Mouse (Mus musculus) embryo, embryonic 11.5 days (tissue): ENCODE results near the gene Plekhh1.
A peak's percentile ranks its signal among the peaks of the same experiment; 100 is the strongest.

Experiments used
- DNase-seq: peaks from one replicate; pipeline ENCODE4 v3.0.0-alpha.2; 2012; ENCODE audit warnings: low read depth, low spot score

The Plekhh1 gene

GRCm38 (mm10) chr12:79028911-79029861 is at the start of gene Plekhh1:
Plekhh1 (plus strand) TSS chr12:79029163.
- DNase-seq, result peak; percentile 61

GRCm38 (mm10) chr12:78980683-78981091 is 48.3 kb upstream of the Plekhh1 start:
- no peak for DNase-seq

DNA sequence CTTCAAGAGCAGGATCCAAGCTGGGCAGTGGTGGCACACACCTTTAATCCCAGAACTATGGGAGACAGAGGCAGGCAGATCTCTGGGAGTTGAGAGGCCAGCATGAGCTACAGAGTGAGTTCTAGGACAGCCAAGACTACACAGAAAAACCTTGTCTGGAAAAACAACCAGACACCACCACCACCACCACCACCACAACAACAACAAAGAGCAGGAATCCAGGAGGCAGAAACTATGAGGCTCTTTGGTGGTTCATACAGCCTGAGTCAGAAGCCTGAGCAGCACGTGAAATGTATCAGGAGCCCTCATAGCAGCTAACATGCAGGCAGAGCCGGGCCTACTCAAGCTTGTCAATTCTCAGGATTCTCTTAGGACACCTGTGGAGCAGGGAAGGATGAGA is 47.8 kb upstream of the Plekhh1 start:
- DNase-seq, result no peak

- no peak for DNase-seq
These were observed 46.8 kb upstream of the Plekhh1 start for GRCm38 (mm10) chr12:78981938-78982825.

DNA sequence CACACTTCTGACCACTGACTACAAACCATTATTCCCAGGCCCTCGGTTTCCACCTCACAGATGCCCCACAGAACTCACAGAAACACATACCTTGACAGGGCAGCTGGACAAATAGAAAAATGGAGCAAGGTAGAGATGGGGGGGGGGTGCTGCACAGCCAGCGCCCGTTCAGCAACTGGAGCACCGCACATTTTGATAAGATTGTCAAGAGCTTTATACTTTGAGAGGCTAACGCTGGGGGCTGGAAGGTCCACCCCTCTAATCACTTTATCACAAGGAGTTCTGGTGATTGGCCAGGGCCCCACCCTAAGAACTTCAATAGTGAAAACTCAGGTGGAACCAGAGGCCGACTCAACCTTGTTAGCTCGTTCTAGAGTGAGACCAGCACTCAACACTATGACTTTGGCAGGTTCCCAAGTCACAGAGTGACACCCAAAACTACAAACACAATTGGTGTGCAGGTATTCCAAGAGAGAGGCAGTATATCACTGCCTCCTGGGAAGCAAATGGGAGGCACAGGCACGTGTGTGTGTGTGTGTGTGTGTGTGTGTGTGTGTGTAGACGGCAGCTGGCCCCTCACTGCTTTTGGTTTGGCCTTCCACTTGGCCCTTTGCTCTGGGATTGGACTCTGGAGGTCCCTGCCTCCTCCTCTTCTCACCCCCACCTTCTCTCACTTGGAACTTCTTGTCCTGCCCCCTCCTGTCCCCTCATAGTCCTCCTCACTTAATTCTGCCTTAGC is 45.5 kb upstream of the Plekhh1 start:
- DNase-seq, result no peak

GRCm38 (mm10) chr12:78984035-78984432 is 44.9 kb upstream of the Plekhh1 start:
- no peak for DNase-seq

DNA sequence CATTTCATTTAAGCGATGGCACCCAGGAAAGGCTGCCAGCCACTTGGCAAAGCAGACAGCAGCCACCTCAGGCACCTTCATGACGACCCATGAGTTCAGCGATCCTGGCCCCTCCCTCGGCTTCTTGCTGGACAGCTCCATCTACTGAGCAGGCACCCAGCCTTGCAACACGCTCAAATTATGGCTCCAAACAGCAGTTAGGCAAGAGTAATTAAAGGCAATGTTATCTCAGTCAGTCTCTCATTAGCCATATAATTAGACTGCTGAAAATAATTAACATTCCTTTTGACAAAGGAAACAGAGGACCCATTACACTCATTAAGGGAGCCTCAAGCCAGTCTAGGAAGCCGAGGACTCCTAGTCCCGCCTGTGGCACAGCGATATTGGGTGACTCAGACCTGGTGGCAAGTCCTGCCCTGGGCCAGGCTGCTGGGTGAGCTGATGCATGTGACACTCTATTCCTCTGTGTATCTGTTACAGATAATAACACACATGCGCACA is 41.3 kb upstream of the Plekhh1 start:
- no peak for DNase-seq

DNA sequence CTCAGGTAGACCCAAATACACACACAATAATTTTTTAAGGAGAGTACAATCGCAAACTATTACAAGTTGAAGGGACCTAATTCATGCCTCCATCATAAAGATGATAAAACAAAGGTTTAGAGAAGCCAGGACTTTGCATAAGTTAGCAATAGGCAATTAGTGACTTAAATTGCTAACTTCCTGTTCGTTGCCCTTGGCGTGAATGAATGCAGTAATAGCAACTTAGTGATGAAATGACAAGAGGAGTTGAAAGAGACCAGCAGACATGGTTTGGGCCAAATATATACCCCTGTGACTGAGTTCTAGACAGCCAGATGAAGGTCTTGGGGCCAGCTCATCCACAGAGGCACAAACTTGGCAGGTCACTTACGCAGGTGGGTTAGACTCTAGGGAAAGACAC is 32.7 kb upstream of the Plekhh1 start:
- DNase-seq, result no peak

- no peak for DNase-seq
These were observed 32.3 kb upstream of the Plekhh1 start for GRCm38 (mm10) chr12:78996711-78997110.

DNA sequence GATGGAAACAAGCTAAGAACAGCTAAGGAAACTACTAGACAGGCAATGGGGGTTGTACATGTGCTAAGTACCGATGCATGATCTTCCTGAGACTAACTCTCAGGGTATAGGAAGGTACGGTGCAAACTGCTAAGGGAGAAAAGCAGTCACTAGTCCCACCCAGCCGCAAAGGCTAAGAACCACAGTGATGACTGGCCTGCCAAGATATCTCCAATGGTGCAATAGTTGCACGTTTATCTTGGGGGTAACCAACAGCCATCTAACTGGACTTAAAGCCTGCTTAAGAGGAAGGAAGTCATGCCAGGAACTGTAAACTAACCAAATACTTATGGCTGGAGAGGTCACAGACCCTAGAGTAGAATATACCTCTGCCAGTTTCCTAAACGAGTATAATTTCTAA is 26.6 kb upstream of the Plekhh1 start:
- no peak for DNase-seq

DNA sequence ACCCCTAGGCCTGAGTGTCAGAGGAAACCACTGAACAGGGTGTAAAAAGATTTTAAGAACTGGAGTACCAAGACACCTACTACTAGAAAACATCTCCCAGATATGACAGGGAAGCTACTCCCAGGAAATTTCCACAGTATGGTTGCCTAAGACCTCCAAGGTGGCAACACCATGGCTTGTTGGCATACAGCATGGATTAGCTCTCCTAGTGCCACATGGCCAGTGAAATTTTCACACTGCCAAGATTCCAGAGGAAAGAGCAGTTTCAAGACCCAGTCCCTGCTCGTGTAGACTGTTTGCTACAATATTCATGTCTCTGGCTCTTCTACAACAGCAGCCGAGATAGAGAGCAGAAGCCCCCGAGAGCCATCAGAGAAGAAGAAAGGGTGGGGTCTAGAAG is 26.0 kb upstream of the Plekhh1 start:
- no peak for DNase-seq

DNA sequence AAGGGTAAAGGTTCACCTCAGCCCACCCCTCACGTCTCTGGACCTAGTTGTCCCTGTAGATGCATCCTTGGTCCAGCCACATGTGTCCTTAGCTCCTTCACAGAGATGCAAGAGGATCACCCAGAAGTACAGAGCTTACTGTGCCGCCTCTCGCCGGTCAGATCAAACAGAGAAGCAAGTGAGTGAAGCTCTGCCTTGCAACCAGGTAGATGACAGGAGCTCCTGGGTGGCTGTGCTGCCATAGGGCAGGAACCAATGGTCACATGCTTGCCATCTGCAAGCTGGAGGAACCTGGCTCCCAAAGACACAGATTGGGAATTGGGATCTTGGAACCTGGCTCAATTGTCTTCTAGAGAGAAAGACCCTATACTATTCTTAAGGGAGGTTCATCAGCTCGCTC is 23.5 kb upstream of the Plekhh1 start:
- DNase-seq, result no peak

- no peak for DNase-seq
These were observed 22.9 kb upstream of the Plekhh1 start for GRCm38 (mm10) chr12:79006076-79006475.

DNA sequence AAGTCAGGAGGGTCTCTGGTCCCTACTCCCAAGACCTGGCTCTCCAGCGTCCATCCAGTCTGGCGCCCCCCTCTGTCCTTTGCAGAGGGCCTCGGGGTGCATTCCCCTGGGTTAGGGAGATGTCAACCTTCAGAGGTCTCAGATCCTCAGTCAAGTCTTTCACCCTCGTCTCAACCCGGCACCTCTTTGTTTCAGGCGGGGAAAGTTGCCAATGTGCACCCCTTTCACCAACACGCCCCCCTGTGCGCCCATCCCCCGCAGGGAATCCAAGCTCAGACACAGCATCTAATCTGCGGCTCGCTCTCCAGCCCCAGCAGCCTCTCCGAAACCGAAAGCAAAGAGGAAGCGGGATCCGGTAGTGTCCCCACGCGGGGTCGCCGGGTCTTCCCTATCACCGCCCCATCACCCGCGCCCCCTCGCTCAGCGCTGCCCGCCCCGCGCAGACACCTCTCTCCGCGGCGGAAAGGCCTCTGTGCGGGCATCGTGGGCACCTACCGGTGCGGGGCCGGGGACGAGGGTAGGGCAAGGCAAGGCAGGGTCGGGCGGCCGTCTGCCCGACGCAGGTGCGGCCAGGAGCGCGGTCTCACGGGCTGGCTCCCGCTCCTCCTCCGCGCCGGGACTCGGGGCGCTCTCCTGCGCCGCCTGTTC is 22.4 kb upstream of the Plekhh1 start:
- DNase-seq, result peak; percentile 27

DNA sequence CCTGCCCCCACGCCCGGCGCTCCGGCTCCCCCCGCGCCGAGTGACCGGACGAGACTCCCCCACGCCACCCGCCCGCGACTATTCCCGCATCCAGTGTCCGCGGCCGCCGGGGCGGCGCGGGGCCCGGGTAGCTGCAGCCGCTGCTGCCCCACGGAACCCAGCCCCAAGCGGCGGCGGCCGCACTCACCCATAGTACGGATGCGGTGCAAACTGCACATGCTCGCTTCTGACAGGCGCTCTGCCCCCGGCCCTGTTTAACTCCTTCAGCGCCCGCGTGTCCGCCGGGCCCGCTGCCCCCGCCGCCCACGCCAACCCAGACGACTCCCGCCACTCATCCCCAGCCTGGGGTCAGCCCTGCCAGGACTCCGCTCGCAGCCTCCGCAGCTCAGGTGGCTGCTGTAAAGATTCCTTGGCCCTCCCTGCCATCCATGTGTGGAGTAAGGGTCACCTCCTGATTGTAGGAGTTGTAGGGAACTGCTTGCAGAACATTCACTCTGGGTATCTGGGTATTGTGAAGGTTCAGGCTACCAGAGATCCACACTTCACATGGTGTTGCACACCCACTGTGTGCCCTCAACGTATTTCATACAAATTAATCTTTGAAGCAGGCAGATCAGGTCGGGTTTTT is 21.7 kb upstream of the Plekhh1 start, which contains the start of gene Tmem229b:
Gene Tmem229b (minus strand): TSS at position 502 of the 628 bp plus-strand sequence.
- peak; percentile 34 for DNase-seq

- DNase-seq, result no peak
These were observed 18.4 kb upstream of the Plekhh1 start for GRCm38 (mm10) chr12:79010569-79010968.

GRCm38 (mm10) chr12:79016109-79016508 is 12.9 kb upstream of the Plekhh1 start:
- DNase-seq, result no peak

DNA sequence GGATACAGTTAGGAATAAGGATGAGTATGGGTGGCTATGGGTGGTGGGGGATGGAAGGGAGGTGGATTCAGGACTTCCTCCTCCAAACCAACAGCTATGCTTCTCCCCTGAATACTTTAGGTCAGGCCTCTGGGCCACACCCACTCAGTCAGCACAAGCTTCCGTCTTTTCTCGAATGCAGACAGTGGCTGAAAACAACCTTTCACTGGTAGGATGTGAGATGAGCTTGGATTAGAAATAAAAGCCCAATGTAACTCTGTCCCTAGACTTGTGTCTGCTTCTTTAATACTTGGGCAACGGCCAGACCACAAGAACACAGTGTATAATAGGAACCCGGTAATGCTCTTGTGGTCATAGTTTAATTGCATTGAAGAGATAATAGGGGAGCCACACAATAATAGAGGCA is 11.0 kb upstream of the Plekhh1 start:
- DNase-seq, result no peak

GRCm38 (mm10) chr12:79021902-79022301 is 7.1 kb upstream of the Plekhh1 start:
- no peak for DNase-seq

DNA sequence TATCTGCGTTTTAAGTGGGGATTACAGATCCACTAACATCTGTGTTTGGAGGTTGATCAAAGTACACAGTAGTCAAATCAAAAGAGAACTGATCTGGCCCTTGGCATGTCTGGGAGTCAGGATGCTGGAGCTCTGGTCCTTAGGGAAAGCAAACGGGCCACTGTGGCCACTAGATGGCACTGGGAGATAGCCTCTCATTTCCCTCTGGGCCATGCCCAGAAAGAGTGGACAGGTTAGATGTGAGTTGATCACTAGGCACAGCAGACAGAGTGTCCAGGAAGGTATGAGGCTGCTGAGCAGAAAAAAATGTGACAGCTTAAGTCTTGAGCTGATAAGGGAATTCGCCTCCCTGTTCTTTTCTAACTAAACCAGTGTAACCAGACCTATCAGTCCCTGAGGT is 6.1 kb upstream of the Plekhh1 start:
- peak; percentile 39 for DNase-seq
